Mouse (Mus musculus) splenic B cell, adult 2 months (primary cell): ENCODE data around the gene Bmpr2.

Source experiments
- DNase-seq: peaks from one replicate; pipeline ENCODE4 v3.0.0-alpha.2; 2011; ENCODE audit warnings: low read depth, low spot score
- H3K27me3 ChIP-seq: 2 replicates; pipeline ENCODE4 v1.6.1; 2012; ENCODE audit warnings: mild to moderate bottlenecking, low read length, moderate library complexity, mixed read lengths; ENCODE audit not compliant: control insufficient read depth, poor library complexity, insufficient read depth, severe bottlenecking
- H3K36me3 ChIP-seq: 2 replicates; pipeline ENCODE4 v1.6.1; 2012; ENCODE audit warnings: mild to moderate bottlenecking, low read length, moderate library complexity, mixed read lengths; ENCODE audit not compliant: control insufficient read depth, poor library complexity, insufficient read depth, severe bottlenecking

Gene Bmpr2

DNA sequence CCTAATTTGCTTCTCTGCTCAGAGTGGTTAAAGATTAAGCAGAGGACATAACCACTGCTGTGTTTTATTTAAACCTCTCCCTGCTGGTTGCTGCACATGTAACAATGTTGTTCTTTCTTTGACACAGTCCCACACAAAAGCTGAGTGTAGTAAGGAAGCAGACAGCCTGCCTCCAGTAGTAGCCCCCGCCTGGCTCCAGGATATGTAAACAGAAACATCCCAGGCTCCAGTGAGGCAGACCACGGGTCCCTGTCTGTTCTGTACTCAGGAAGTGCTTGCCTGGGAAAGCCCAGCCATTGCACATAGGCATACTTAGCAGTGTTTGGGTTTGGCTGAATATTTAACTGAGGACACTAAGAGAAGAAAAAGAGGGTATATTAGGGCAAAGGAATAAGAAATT lies 70.5 kb downstream of the Bmpr2 start:
- no peaks in the 10 kb centered on the region for H3K27me3 ChIP-seq
- no peak for DNase-seq
- H3K36me3 ChIP-seq, result no peaks in the 10 kb centered on the region

- Histone ChIP-seq H3K27me3 (no peaks in the 10 kb centered on the region), H3K36me3 (no peaks in the 10 kb centered on the region)
- DNase-seq, result no peak
Measured at GRCm38 (mm10) chr1:59848327-59848726, 85.1 kb downstream of the Bmpr2 start.

DNA sequence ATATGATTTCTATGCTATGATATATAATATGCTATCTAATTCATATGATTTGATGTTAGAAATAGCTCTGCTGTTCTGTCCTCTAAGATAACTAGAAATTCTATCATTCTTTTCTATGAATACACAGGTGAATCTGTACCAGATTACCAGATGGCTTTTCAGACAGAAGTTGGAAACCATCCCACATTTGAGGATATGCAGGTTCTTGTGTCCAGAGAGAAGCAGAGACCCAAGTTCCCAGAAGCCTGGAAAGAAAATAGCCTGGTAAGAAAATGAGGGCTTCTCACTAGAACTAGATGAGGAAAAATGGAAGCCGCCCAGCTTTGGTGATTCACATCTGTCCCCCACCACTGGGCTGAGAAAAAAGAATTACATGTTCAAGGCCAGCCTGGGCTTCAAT lies 95.8 kb downstream of the Bmpr2 start:
- Histone ChIP-seq H3K36me3 (no peaks in the 10 kb centered on the region), H3K27me3 (no peaks in the 10 kb centered on the region)
- DNase-seq, result no peak

DNA sequence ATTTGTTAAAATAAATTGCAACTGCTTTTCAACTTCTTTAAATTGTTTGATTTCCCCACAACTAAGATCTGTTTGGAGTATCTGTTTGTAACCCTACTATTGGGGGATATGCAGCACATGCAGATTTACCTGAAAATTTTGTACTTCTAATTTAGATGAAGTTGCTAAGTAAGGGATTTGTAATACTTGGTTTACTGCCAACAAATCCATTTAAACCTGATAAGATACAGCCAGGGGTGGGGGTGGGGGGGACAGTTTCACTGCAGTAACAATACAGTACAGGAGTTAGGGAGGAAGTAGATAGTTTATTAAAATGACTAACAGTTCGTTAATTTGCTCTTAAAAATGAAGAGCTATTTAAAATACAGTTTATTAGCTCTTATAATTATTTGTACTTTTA lies 98.9 kb downstream of the Bmpr2 start:
- DNase-seq, result no peak
- Histone ChIP-seq H3K27me3 (no peaks in the 10 kb centered on the region), H3K36me3 (no peaks in the 10 kb centered on the region)

DNA sequence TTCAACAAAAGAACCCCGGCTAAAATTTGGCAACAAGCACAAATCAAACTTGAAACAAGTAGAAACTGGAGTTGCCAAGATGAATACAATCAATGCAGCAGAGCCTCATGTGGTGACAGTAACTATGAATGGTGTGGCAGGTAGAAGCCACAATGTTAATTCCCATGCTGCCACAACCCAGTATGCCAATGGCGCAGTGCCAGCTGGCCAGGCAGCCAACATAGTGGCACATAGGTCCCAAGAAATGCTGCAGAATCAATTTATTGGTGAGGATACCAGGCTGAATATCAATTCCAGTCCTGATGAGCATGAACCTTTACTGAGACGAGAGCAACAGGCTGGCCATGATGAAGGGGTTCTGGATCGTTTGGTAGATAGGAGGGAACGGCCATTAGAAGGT lies 104.8 kb downstream of the Bmpr2 start:
- no peak for DNase-seq
- H3K27me3 ChIP-seq, result no peaks in the 10 kb centered on the region
- H3K36me3 ChIP-seq, result no peaks in the 10 kb centered on the region

DNA sequence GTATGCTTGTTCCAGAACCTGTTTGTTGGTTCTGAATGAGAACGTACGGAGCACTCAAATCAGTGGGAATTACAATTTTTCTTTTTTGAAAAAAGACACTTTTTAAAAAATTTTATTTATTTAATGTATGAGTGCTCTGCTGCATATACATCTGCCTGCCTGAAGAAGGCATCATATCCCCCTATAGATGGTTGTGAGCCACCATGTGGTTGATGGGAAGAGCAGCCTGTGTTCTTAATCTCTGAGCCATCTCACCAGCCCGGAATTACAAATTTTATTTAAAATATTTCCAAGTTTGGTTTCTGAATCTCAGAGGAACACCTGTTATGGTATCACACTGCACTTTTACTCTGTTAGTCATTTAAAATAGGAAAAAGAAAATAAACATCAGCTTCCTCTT lies 110.8 kb downstream of the Bmpr2 start:
- Histone ChIP-seq H3K36me3 (no peaks in the 10 kb centered on the region), H3K27me3 (no peaks in the 10 kb centered on the region)
- DNase-seq, result no peak

GRCm38 (mm10) chr1:59878098-59878497 lies 114.9 kb downstream of the Bmpr2 start:
- H3K36me3 ChIP-seq, result no peaks in the 10 kb centered on the region
- DNase-seq, result no peak

DNA sequence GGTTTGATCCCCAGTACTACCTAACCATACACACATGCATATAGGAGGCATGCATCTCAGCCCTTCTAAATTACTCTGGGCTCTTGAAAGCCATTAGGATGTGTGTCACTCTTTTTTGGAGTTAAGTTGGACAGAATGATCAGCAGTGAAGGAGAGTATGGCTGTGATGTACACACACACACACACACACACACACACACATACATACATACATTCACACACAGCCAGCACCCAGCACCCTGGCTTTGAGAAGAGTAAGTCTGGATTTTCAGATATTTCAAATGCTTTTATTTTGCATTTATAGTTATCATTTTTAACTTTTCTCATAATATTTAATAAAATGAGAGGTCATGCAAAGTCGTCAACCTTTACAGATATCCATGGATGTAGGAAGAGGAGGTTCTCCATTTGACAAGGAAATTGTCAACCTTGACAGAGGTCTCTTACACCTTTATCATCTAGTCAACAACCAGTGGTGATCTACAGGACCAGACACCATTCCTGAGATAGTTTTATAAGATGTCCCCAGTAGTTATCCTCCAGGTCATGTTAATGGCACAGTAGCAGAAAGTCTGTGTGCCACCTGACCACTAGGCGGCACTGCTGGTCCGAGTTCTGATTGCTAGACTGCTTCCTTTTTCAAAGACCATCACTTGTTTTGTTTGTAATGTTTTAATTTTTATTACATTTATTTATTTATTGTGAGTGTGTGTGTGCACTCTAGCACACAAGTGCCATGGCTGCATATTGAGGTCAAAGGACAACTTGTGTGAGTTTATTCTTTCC lies 120.3 kb downstream of the Bmpr2 start:
- Histone ChIP-seq H3K36me3 (no peaks in the 10 kb centered on the region), H3K27me3 (no peaks in the 10 kb centered on the region)
- DNase-seq, result peak; percentile 88

More at GRCm38 (mm10) chr1:59878098-59878497, 114.9 kb downstream of the Bmpr2 start:
- H3K27me3 ChIP-seq, result no peaks in the 10 kb centered on the region

- Histone ChIP-seq H3K36me3 (no peaks in the 10 kb centered on the region), H3K27me3 (no peaks in the 10 kb centered on the region)
- no peak for DNase-seq
Measured at GRCm38 (mm10) chr1:59886899-59887298, 123.7 kb downstream of the Bmpr2 start.

DNA sequence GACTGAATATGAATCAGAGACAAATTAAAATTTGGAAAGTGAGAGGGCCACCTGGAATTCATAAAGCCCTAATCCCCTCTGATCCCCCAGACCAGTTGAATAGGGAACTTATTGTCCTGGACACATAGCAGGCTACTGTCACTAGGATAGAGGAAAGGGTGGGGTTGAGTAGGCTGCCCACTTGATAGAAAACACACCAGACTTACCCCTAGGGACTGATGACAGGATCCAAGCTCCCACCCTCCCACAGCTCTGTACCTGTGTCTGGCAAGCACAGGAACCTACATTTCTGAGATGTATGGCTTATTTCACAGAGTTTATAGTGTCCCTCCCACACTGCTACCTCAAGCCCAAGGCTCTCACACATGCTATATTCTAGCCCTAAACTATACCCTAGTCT lies 124.8 kb downstream of the Bmpr2 start:
- Histone ChIP-seq H3K36me3 (no peaks in the 10 kb centered on the region), H3K27me3 (no peaks in the 10 kb centered on the region; the same call in 1 of the 2 replicates)
- no peak for DNase-seq

- no peak for DNase-seq
- H3K36me3 ChIP-seq, result no peaks in the 10 kb centered on the region
- no peaks in the 10 kb centered on the region; the same call in 1 of the 2 replicates for H3K27me3 ChIP-seq
Measured at GRCm38 (mm10) chr1:59891185-59891584, 128.0 kb downstream of the Bmpr2 start.

DNA sequence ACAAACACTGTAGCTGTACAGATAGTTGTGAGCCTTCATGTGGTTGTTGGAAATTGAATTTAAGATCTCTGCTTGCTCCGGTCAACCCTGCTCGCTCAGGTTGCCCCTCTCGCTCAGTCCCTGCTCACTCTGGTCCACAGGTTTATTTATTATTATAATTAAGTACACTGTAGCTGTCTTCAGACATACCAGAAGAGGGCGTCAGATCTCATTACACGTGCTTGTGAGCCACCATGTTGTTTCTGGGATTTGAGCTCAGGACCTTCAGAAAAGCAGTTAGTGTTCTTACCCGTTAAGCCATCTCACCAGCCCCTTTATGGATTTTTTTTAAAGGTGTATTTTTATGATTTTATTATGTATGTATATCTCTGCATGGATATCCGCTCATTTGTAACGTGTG lies 129.6 kb downstream of the Bmpr2 start:
- H3K27me3 ChIP-seq, result no peaks in the 10 kb centered on the region; the same call in 1 of the 2 replicates
- no peaks in the 10 kb centered on the region for H3K36me3 ChIP-seq
- DNase-seq, result no peak

DNA sequence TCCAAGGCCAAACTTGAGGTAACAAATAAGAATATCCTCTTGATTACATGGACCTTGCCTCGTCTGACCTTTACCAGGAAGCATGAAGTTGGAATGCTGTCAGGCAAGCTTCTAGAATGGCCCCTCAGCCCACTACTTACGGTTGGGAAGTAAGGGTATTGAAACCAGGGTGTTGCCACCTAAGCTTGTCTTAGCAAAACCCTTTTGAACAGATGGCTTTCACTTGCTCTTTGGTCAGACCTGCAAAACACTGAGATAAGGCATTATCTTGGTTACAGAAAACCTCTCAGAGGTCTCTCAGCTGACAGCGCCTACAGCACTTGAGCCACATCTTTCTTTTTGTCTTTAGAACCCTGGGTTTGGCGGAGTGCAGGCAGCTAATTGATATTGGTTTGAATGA lies 130.8 kb downstream of the Bmpr2 start:
- no peaks in the 10 kb centered on the region; the same call in 1 of the 2 replicates for H3K27me3 ChIP-seq
- no peaks in the 10 kb centered on the region for H3K36me3 ChIP-seq
- DNase-seq, result no peak

DNA sequence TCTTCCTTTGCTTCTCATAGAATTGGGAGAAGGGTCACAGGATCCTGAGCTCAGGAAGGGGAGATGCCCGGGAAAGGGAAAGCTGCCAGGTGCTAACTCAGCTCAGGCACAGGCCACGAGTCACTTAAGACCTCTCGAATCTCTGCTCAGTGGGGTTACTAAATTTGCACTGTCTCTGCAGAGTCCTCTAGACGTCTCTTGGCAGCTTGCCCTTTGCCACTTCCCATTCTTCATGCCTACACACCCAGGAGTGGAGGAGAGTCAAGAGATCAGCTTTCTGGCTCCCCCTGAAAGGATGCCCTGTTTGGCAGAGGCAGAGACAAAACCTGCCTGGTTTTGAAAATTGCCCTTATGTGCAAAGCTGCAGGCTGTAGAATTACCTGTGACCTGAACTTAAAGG lies 132.3 kb downstream of the Bmpr2 start:
- Histone ChIP-seq H3K36me3 (no peaks in the 10 kb centered on the region), H3K27me3 (no peaks in the 10 kb centered on the region; the same call in 1 of the 2 replicates)
- DNase-seq, result peak; percentile 30

DNA sequence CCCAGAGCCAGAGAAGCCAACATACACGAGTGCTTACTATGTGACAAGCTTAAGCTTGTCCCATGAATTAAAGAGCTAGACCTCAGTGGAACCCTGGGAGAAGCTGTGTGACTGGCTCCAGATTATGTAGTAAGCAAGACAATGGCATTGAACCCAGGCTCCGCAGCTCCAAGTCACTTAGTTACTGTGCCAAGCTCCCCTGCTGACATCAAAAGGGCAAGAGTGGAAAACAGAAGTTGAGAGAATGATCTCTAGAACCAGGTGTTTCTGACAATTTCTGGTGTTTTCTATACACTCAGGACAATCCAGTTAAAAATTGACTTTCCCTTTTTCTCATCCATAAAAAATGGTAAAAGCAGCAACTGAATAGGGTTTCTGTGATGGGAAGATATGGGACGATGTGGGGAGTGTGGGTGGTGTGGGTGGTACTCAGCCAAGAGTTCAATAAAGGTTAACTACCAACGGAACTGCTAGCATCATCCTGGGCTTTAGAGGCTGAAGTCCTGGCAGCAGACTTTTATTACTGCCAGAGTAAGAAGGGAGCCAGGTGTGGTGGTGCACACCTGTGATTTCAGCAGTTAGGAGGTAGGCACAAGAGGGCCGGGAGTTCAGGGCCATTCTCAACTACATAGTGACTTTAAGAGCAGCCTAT lies 134.1 kb downstream of the Bmpr2 start:
- DNase-seq, result no peak
- no peaks in the 10 kb centered on the region for H3K36me3 ChIP-seq
- H3K27me3 ChIP-seq, result no peaks in the 10 kb centered on the region; the same call in 1 of the 2 replicates
